Mouse (Mus musculus): Measurements from ENCODE around the gene Gpr135. TPM values are rescaled to one million over a fixed set of nuclear protein-coding genes. Genes with fewer than 3 reads are reported as not detected.

Gpr135 gene
- polyA plus RNA-seq (2015; fragmentation: Nextera tagmentation; extraction: Ambion mirVana): 0.97 and 1.2 TPM in 2 replicates

GRCm38 (mm10) chr12:72070327-72071269 is at the start of gene Gpr135:
TSS of gene Gpr135 (minus strand) at chr12:72071125.
- Histone ChIP-seq H3K36me3 (peaks cover 16% of the 10 kb centered on the region), H3K4me2 (peak within 1 kb of the TSS; percentile 99), H3K4me3 (peak within 1 kb of the TSS; percentile 70), H3K9me3 (no peaks in the 10 kb centered on the region), H3K27ac (peak within 1 kb of the TSS; percentile 11; the same call in 1 of the 2 replicates), H3K9ac (peak within 1 kb of the TSS; percentile 75), H3K27me3 (peaks cover 47% of the 10 kb centered on the region), H3K4me1 (peaks cover 10% of the 10 kb centered on the region)
- ATAC-seq (ENCODE audit: insufficient number of reproducible peaks, insufficient read depth, low FRiP score, low TSS enrichment, low read depth): peak; percentile 72
- under 1% methylated on average over 94 of the region's 94 CpGs for WGBS

DNA sequence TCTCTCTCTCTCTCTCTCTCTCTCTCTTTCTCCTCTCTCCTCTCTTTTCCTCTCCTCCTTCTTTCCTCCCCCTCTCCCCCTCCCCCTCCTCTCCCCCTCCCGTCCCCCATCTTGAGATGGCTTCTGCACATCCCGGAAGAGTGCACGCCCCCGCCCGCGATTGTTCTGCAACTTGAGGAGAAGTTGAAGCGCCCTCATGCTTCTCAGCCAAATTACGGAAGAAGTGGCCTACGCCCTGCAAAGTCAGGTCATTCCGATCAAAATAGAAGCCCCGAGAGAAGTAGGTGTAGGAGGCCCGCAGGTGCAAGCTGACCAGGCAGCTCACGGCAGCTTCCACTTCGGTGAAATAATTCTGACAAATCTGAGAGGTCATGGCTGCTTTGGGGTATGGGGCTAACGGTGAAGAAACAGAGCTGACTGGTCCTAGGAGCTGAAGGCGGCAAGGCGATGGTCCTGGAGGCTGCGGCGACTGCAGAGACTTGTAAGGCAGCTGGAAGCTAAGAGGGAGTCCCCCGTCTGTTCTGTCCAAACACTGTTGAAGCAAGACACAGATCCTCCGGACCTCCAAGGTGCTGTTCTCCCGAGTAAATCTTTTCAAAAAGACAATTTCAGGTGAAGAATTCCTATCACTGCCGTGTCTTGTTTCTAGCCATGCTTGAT is 44.9 kb upstream of the Gpr135 start:
- Histone ChIP-seq H3K4me3 (no peak overlapping the region), H3K9me3 (no peaks in the 10 kb centered on the region), H3K27ac (no peak overlapping the region), H3K4me1 (no peaks in the 10 kb centered on the region), H3K9ac (no peak overlapping the region), H3K36me3 (no peaks in the 10 kb centered on the region), H3K27me3 (no peaks in the 10 kb centered on the region), H3K4me2 (no peak overlapping the region)
- ATAC-seq (ENCODE audit: insufficient number of reproducible peaks, insufficient read depth, low FRiP score, low TSS enrichment, low read depth): no peak
- WGBS: 79% methylated on average over 22 of the region's 23 CpGs

- no peaks in the 10 kb centered on the region for H3K9me3 ChIP-seq
- no peak for ATAC-seq (ENCODE audit: insufficient number of reproducible peaks, insufficient read depth, low FRiP score, low TSS enrichment, low read depth)
- no peak overlapping the region for H3K4me3 ChIP-seq
- H3K27ac ChIP-seq: no peak overlapping the region
- H3K4me1 ChIP-seq: no peaks in the 10 kb centered on the region
- H3K4me2 ChIP-seq: no peak overlapping the region
- no peaks in the 10 kb centered on the region for H3K27me3 ChIP-seq
- 71% methylated on average over 6 of the region's 6 CpGs for WGBS
- no peak overlapping the region for H3K9ac ChIP-seq
- no peaks in the 10 kb centered on the region for H3K36me3 ChIP-seq
Measured at GRCm38 (mm10) chr12:72115126-72115525, 44.2 kb upstream of the Gpr135 start.

GRCm38 (mm10) chr12:72104525-72105281 is 33.8 kb upstream of the Gpr135 start:
- no peak overlapping the region for H3K27ac ChIP-seq
- H3K36me3 ChIP-seq: peaks cover 12% of the 10 kb centered on the region
- no peaks in the 10 kb centered on the region for H3K27me3 ChIP-seq
- no peak overlapping the region for H3K4me2 ChIP-seq
- 0 out of 2 replicates have a peak, but pooled peaks have one; percentile 15 for ATAC-seq (ENCODE audit: insufficient number of reproducible peaks, insufficient read depth, low FRiP score, low TSS enrichment, low read depth)
- H3K4me3 ChIP-seq: no peak overlapping the region
- WGBS: 35% methylated on average over 14 of the region's 14 CpGs
- H3K9me3 ChIP-seq: no peaks in the 10 kb centered on the region
- no peaks in the 10 kb centered on the region for H3K4me1 ChIP-seq
- H3K9ac ChIP-seq: peak overlapping the region; percentile 36; the same call in 1 of the 2 replicates

GRCm38 (mm10) chr12:72104027-72104426 is 33.1 kb upstream of the Gpr135 start:
- Histone ChIP-seq H3K9ac (no peak overlapping the region), H3K36me3 (peaks cover 18% of the 10 kb centered on the region), H3K4me1 (no peaks in the 10 kb centered on the region), H3K4me3 (no peak overlapping the region), H3K27me3 (no peaks in the 10 kb centered on the region), H3K9me3 (no peaks in the 10 kb centered on the region), H3K27ac (no peak overlapping the region), H3K4me2 (no peak overlapping the region)
- WGBS: 85% methylated on average over 5 of the region's 5 CpGs
- ATAC-seq (ENCODE audit: insufficient number of reproducible peaks, insufficient read depth, low FRiP score, low TSS enrichment, low read depth): no peak

- Histone ChIP-seq H3K4me3 (no peak overlapping the region), H3K4me1 (no peaks in the 10 kb centered on the region), H3K9ac (no peak overlapping the region), H3K36me3 (peaks cover 24% of the 10 kb centered on the region), H3K27me3 (no peaks in the 10 kb centered on the region), H3K27ac (no peak overlapping the region), H3K9me3 (no peaks in the 10 kb centered on the region), H3K4me2 (no peak overlapping the region)
- no peak for ATAC-seq (ENCODE audit: insufficient number of reproducible peaks, insufficient read depth, low FRiP score, low TSS enrichment, low read depth)
- 81% methylated on average over 6 of the region's 6 CpGs for WGBS
Measured at GRCm38 (mm10) chr12:72102776-72103175, 31.9 kb upstream of the Gpr135 start.

GRCm38 (mm10) chr12:72096966-72097365 is 26.0 kb upstream of the Gpr135 start:
- no peaks in the 10 kb centered on the region for H3K9me3 ChIP-seq
- H3K27me3 ChIP-seq: no peaks in the 10 kb centered on the region
- H3K9ac ChIP-seq: no peak overlapping the region
- no peak overlapping the region for H3K4me3 ChIP-seq
- no peak overlapping the region for H3K4me2 ChIP-seq
- no peak for ATAC-seq (ENCODE audit: insufficient number of reproducible peaks, insufficient read depth, low FRiP score, low TSS enrichment, low read depth)
- H3K27ac ChIP-seq: no peak overlapping the region
- 96% methylated on average over 8 of the region's 8 CpGs for WGBS
- peaks cover 78% of the 10 kb centered on the region for H3K36me3 ChIP-seq
- no peaks in the 10 kb centered on the region for H3K4me1 ChIP-seq

DNA sequence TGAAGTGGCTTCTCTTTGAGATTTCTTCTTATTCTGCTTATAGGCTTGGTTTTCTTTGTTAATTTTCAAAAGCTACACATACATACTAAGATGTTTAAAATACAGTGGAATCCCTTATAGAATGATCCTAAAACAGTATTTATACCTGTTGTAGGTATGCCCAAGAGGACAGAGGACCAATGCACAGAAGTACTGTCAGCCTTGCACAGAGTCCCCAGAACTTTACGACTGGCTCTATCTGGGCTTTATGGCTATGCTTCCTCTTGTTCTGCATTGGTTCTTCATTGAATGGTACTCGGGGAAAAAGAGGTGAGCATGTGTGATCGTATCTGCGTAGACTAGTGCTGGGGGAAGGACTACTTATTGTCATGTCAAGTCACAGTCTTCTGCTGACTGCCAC is 18.9 kb upstream of the Gpr135 start:
- Histone ChIP-seq H3K27ac (no peak overlapping the region), H3K9ac (no peak overlapping the region), H3K4me1 (peaks cover 18% of the 10 kb centered on the region), H3K9me3 (no peaks in the 10 kb centered on the region), H3K27me3 (no peaks in the 10 kb centered on the region), H3K4me2 (no peak overlapping the region), H3K4me3 (no peak overlapping the region), H3K36me3 (peaks cover 41% of the 10 kb centered on the region)
- WGBS: 95% methylated on average over 4 of the region's 4 CpGs
- ATAC-seq (ENCODE audit: insufficient number of reproducible peaks, insufficient read depth, low FRiP score, low TSS enrichment, low read depth): no peak

DNA sequence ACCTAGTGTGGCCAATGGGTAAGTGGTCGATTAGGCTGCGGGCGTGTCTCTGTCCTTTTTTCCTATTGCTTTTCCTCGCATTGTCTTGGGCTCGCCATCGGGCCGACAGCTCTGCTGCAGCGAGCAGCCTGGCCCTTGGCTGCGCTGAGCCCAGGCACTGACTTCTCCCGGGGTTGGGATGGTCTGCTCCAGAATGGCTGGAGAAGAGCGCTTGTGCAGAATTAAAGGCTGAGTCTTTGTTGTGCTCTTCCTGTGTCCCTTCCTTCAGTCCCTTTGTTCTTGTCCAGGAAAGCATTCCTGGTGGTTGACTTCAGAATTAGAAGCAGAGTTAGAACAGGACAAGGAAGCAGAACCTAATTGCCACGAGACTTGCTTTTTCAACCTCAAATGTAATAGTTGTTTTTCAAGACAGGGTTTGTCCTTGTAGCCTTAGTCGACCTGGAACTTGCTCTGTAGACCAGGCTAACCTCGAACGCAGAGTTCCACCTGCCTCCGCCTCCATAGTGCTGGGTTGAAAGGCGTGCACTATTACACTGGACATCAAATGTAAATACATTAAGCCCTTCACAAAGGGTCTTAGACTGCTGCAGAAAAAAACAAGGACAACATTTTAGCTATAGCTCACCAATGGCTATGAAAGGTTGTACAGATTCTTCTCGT is 15.4 kb upstream of the Gpr135 start:
- peak overlapping the region; percentile 94 for H3K27ac ChIP-seq
- ATAC-seq (ENCODE audit: insufficient number of reproducible peaks, insufficient read depth, low FRiP score, low TSS enrichment, low read depth): peak; percentile 37; the same call in 1 of the 2 replicates
- H3K36me3 ChIP-seq: peaks cover 7% of the 10 kb centered on the region
- no peaks in the 10 kb centered on the region for H3K9me3 ChIP-seq
- WGBS: 2% methylated on average over 18 of the region's 18 CpGs
- H3K4me1 ChIP-seq: peaks cover 40% of the 10 kb centered on the region
- H3K27me3 ChIP-seq: no peaks in the 10 kb centered on the region
- H3K9ac ChIP-seq: peak overlapping the region; percentile 87
- peak overlapping the region; percentile 75 for H3K4me2 ChIP-seq
- H3K4me3 ChIP-seq: peak overlapping the region; percentile 74

DNA sequence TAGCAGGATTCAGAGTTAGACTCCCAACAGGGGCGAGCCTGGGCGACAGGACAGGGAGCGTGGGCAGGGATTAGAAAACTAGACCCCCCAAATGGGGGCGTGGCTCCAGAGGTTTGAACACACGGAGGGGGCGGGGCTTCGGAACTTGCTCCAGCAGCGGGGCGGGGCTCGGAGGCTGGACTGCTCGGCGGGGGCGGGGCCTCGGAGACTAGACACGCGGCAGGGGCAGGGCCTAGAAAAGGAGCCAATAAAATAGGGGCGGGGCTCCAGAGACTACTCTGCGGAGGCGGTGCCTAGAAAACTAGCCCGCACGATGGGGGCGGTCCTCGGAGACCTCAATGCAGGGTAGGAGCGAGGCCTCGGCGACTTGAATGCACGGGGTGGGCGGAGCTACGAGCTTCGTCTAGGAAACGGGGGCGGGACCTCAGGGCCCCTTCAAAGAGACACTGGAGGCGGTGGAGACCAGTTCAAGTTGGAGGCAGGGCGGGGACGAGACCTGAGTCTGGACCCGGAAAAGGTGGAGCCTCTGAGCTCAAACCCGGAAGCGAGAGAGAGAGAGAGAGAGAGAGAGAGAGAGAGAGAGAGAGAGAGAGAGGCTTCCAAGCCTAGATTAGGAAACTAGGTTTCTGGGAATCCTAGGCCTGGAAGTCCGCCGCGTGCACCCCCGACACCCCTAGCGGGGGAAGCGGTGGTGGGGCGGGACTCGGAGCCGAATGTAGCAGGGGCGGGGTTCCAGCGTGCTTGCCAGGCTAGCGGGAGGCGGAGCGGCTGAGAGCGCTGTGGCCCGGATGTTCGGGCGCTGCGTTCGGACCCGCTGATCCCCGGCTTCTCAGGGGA is 14.6 kb upstream of the Gpr135 start, which contains the start of the genes L3hypdh and Jkamp:
Gene L3hypdh (minus strand): TSS at position 111 of the 837 bp plus-strand sequence.
Gene Jkamp (plus strand): TSS at position 261 of the 837 bp plus-strand sequence.
- ATAC-seq (ENCODE audit: insufficient number of reproducible peaks, insufficient read depth, low FRiP score, low TSS enrichment, low read depth): peak; percentile 96
- Histone ChIP-seq H3K27me3 (no peaks in the 10 kb centered on the region), H3K27ac (peak within 1 kb of the TSS; percentile 94), H3K4me3 (peak within 1 kb of the TSS; percentile 74), H3K9ac (peak within 1 kb of the TSS; percentile 87), H3K9me3 (no peaks in the 10 kb centered on the region), H3K4me1 (peaks cover 40% of the 10 kb centered on the region), H3K36me3 (peaks cover 4% of the 10 kb centered on the region), H3K4me2 (peak within 1 kb of the TSS; percentile 91)
- under 1% methylated on average over 56 of the region's 60 CpGs for WGBS
